Mouse (Mus musculus) urinary bladder, postnatal 14 days (tissue): ENCODE data around the gene Ifit2.

Source experiments
- DNase-seq: peaks from one replicate; pipeline ENCODE4 v3.0.0; 2021; ENCODE audit warnings: low spot score

Gene Ifit2

GRCm38 (mm10) chr19:34550534-34551223 is at the start of gene Ifit2:
Gene Ifit2 (plus strand): TSS chr19:34550694.
- peak; percentile 74 for DNase-seq

GRCm38 (mm10) chr19:34500763-34501162 is 49.7 kb upstream of the Ifit2 start:
- peak; percentile 84 for DNase-seq

- DNase-seq = no peak
Measured at GRCm38 (mm10) chr19:34505161-34505721, 45.3 kb upstream of the Ifit2 start.

GRCm38 (mm10) chr19:34510717-34511116 is 39.8 kb upstream of the Ifit2 start:
- no peak for DNase-seq

GRCm38 (mm10) chr19:34511528-34511927 is 39.0 kb upstream of the Ifit2 start:
- DNase-seq = no peak

GRCm38 (mm10) chr19:34515681-34516080 is 34.8 kb upstream of the Ifit2 start:
- no peak for DNase-seq

GRCm38 (mm10) chr19:34516346-34516745 is 34.1 kb upstream of the Ifit2 start:
- DNase-seq = no peak

- no peak for DNase-seq
Measured at GRCm38 (mm10) chr19:34517197-34517596, 33.3 kb upstream of the Ifit2 start.

- DNase-seq = peak; percentile 23
Measured at GRCm38 (mm10) chr19:34517812-34518594, 32.5 kb upstream of the Ifit2 start.

GRCm38 (mm10) chr19:34518786-34519185 is 31.7 kb upstream of the Ifit2 start:
- no peak for DNase-seq

- no peak for DNase-seq
Measured at GRCm38 (mm10) chr19:34519646-34520045, 30.8 kb upstream of the Ifit2 start.

- DNase-seq = no peak
Measured at GRCm38 (mm10) chr19:34520051-34520450, 30.4 kb upstream of the Ifit2 start.

GRCm38 (mm10) chr19:34521361-34521760 is 29.1 kb upstream of the Ifit2 start:
- DNase-seq = no peak

- DNase-seq = no peak
Measured at GRCm38 (mm10) chr19:34521978-34522377, 28.5 kb upstream of the Ifit2 start.

- DNase-seq = no peak
Measured at GRCm38 (mm10) chr19:34523106-34523725, 27.3 kb upstream of the Ifit2 start.

GRCm38 (mm10) chr19:34524646-34525045 is 25.8 kb upstream of the Ifit2 start:
- no peak for DNase-seq

- no peak for DNase-seq
Measured at GRCm38 (mm10) chr19:34526321-34526923, 24.1 kb upstream of the Ifit2 start.

GRCm38 (mm10) chr19:34526941-34527682 is 23.4 kb upstream of the Ifit2 start, which contains the start of gene Lipa:
Gene Lipa (minus strand): TSS chr19:34527474.
- DNase-seq = peak; percentile 96

GRCm38 (mm10) chr19:34532061-34532751 is 18.3 kb upstream of the Ifit2 start:
- DNase-seq = no peak

GRCm38 (mm10) chr19:34539422-34539821 is 11.1 kb upstream of the Ifit2 start:
- no peak for DNase-seq

- DNase-seq = no peak
Measured at GRCm38 (mm10) chr19:34546211-34546610, 4.3 kb upstream of the Ifit2 start.
